Mouse (Mus musculus) forebrain, embryonic 14.5 days (tissue): ENCODE measurements at regions not wholly inside any gene's neighbourhood (a gene's known extent, or its start where the extent isn't known, plus 50 kb on each side); places are given as distances from the start of the nearest gene placed in this dataset.

Experiments
- ATAC-seq: fragments of 200-750 bp; cut with Nextera tagmentation; 2 replicates; pipeline ENCODE4 v1.8.0; 2017; ENCODE audit warnings: mild to moderate bottlenecking, moderate library complexity
- DNase-seq: peaks from one replicate; pipeline ENCODE4 v3.0.0-alpha.2; 2015; ENCODE audit warnings: low spot score
- H3K27ac ChIP-seq: fragments of 300-500 bp; sonication (generic); 2 replicates; pipeline ENCODE4 v1.5.1; 2014; ENCODE audit warnings: low read depth, mild to moderate bottlenecking, control low read depth, low read length, moderate library complexity
- H3K27me3 ChIP-seq: fragments of 300-500 bp; sonication (generic); replicated peaks from 2 replicates; pipeline ENCODE4 v1.6.1; 2014; ENCODE audit warnings: low read length, control low read depth, mixed read lengths; ENCODE audit not compliant: control insufficient read depth, insufficient read depth
- H3K36me3 ChIP-seq: fragments of 300-500 bp; sonication (generic); 2 replicates; pipeline ENCODE4 v1.6.1; 2014; ENCODE audit warnings: low read length, control low read depth; ENCODE audit not compliant: control insufficient read depth, insufficient read depth
- H3K4me1 ChIP-seq: fragments of 300-500 bp; sonication (generic); 2 replicates; pipeline ENCODE4 v1.6.1; 2014; ENCODE audit warnings: antibody characterized with exemption, low read length, control low read depth; ENCODE audit not compliant: control insufficient read depth, insufficient read depth
- H3K4me2 ChIP-seq: fragments of 300-500 bp; sonication (generic); 2 replicates; pipeline ENCODE4 v1.6.1; 2014; ENCODE audit warnings: mild to moderate bottlenecking, control low read depth, low read length
- H3K4me3 ChIP-seq: fragments of 300-500 bp; sonication (generic); 2 replicates; pipeline ENCODE4 v1.5.1; 2014; ENCODE audit warnings: low read depth, low read length, control low read depth
- H3K9ac ChIP-seq: fragments of 300-500 bp; sonication (generic); 2 replicates; pipeline ENCODE4 v1.6.1; 2014; ENCODE audit warnings: mild to moderate bottlenecking, low read length, control low read depth, moderate library complexity
- H3K9me3 ChIP-seq: fragments of 300-500 bp; sonication (generic); replicated peaks from 2 replicates; pipeline ENCODE4 v1.6.1; 2016; ENCODE audit warnings: low read length, control low read depth, mixed read lengths; ENCODE audit not compliant: control insufficient read depth
- WGBS: fragments of 180-500 bp; shearing (Covaris S2); extraction: QIAGEN DNeasy Blood & Tissue Kit; methylation state at CpG from one replicate; pipeline ENCODE4 v1.1.7; 2014; 5-methylcytosine and 5-hydroxymethylcytosine counted together

GRCm38 (mm10) chr9:122064937-122065673 lies 52.0 kb upstream of the Snrk start:
- no peaks in the 10 kb centered on the region for H3K4me1 ChIP-seq
- H3K9me3 ChIP-seq: no peaks in the 10 kb centered on the region
- H3K27ac ChIP-seq: no peak overlapping the region
- no peaks in the 10 kb centered on the region for H3K27me3 ChIP-seq
- H3K36me3 ChIP-seq: no peaks in the 10 kb centered on the region
- no peak overlapping the region for H3K4me2 ChIP-seq
- no peak overlapping the region for H3K4me3 ChIP-seq
- WGBS: 88% methylated on average over 13 of the region's 13 CpGs
- ATAC-seq (no peak), DNase-seq (no peak)
- no peak overlapping the region for H3K9ac ChIP-seq

- H3K27me3 ChIP-seq: no peaks in the 10 kb centered on the region
- H3K9me3 ChIP-seq: no peaks in the 10 kb centered on the region
- no peaks in the 10 kb centered on the region for H3K36me3 ChIP-seq
- no peak overlapping the region for H3K27ac ChIP-seq
- no peak overlapping the region for H3K9ac ChIP-seq
- DNase-seq (no peak), ATAC-seq (no peak)
- H3K4me1 ChIP-seq: no peaks in the 10 kb centered on the region
- WGBS: 81% methylated on average over 5 of the region's 5 CpGs
- no peak overlapping the region for H3K4me2 ChIP-seq
- H3K4me3 ChIP-seq: no peak overlapping the region
Measured at GRCm38 (mm10) chr9:122055820-122056550, 59.1 kb upstream of the Pomgnt2 start.

- Histone ChIP-seq H3K9me3 (no peaks in the 10 kb centered on the region), H3K4me2 (no peak overlapping the region), H3K9ac (no peak overlapping the region), H3K4me1 (no peaks in the 10 kb centered on the region), H3K27me3 (no peaks in the 10 kb centered on the region), H3K27ac (no peak overlapping the region), H3K4me3 (no peak overlapping the region), H3K36me3 (no peaks in the 10 kb centered on the region)
- 38% methylated on average over 7 of the region's 7 CpGs for WGBS
- DNase-seq: no peak
- ATAC-seq: no peak
Measured at GRCm38 (mm10) chr9:122051716-122052115, 54.8 kb upstream of the Pomgnt2 start.

- no peak for ATAC-seq
- no peaks in the 10 kb centered on the region for H3K4me1 ChIP-seq
- H3K9ac ChIP-seq: no peak overlapping the region
- no peak overlapping the region for H3K27ac ChIP-seq
- WGBS: 77% methylated on average over 6 of the region's 6 CpGs
- no peaks in the 10 kb centered on the region for H3K27me3 ChIP-seq
- no peaks in the 10 kb centered on the region for H3K36me3 ChIP-seq
- H3K4me3 ChIP-seq: no peak overlapping the region
- no peak overlapping the region for H3K4me2 ChIP-seq
- no peak for DNase-seq
- no peaks in the 10 kb centered on the region for H3K9me3 ChIP-seq
Measured at GRCm38 (mm10) chr9:122051096-122051495, 54.2 kb upstream of the Pomgnt2 start.

- ATAC-seq (no peak), DNase-seq (no peak)
- H3K9ac ChIP-seq: no peak overlapping the region
- WGBS: 90% methylated on average over 5 of the region's 5 CpGs
- H3K9me3 ChIP-seq: no peaks in the 10 kb centered on the region
- H3K36me3 ChIP-seq: no peaks in the 10 kb centered on the region
- no peaks in the 10 kb centered on the region for H3K27me3 ChIP-seq
- H3K4me3 ChIP-seq: no peak overlapping the region
- no peak overlapping the region for H3K27ac ChIP-seq
- no peak overlapping the region for H3K4me2 ChIP-seq
- no peaks in the 10 kb centered on the region for H3K4me1 ChIP-seq
Measured at GRCm38 (mm10) chr9:122048999-122049398, 52.1 kb upstream of the Pomgnt2 start.

DNA sequence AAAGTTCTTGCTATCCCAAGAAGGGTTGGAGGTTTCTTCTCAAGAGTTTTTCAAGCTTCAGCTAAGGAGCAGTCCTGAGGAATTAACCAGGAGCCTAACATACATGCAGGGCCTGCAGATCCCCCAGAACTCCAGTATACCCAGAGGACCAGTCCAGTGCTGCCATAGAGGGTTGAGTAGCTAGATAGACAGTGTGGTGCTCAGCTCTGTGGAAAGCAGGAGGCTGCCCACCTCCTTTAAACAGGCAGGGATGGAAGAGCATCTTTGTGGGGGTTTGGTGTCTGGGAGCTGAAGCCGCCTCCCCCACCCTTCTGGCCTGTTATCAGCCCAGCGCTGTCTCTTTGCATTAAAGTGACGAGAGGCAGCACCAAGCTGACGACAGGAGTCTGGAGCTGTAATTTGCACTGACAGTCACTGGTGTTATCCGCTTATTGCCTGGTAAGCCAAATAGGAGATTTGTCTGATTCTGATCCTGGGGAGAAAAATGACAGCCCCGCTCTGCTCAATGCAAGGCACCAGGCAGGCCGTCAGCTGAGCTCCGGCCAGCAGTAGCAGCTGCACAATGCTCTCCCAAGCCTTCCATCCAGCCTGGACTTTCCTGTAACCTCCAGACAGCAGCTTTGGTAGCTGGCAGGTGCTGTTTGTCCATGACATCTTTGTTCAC lies 51.2 kb upstream of the Pomgnt2 start:
- H3K27me3 ChIP-seq: no peaks in the 10 kb centered on the region
- WGBS: 49% methylated on average over 8 of the region's 8 CpGs
- H3K9ac ChIP-seq: no peak overlapping the region
- peak overlapping the region; percentile 70; the same call in 1 of the 2 replicates for H3K27ac ChIP-seq
- H3K36me3 ChIP-seq: no peaks in the 10 kb centered on the region
- H3K4me1 ChIP-seq: no peaks in the 10 kb centered on the region
- peak; percentile 61 for DNase-seq
- no peak overlapping the region for H3K4me2 ChIP-seq
- ATAC-seq: peak; percentile 50; the same call in 1 of the 2 replicates
- no peaks in the 10 kb centered on the region for H3K9me3 ChIP-seq
- no peak overlapping the region for H3K4me3 ChIP-seq
